Mouse (Mus musculus): ENCODE data around the gene Olfr1040. TPM values are rescaled to one million over a fixed set of nuclear protein-coding genes. Genes with fewer than 3 reads are reported as not detected.
"Not testable (repeated sequence)": the region's sequence is repeated elsewhere in the genome, so short reads cannot be mapped to it uniquely, and the experiment has no call there.

The Olfr1040 gene
- polyA plus RNA-seq (2015; fragmentation: Nextera tagmentation; extraction: Ambion mirVana), result not detected in 2 replicates

GRCm38 (mm10) chr2:86146632-86147031 lies at the start of gene Olfr1040:
TSS of gene Olfr1040 (minus strand) at chr2:86146732.
- Histone ChIP-seq H3K9me3 (ENCODE audit: control insufficient read depth, low read length) (no peaks in the 10 kb centered on the region), H3K9ac (replicated peaks; ENCODE audit: low read depth, low read length) (no peak within 1 kb of the TSS), H3K4me1 (replicated peaks; ENCODE audit: control insufficient read depth, insufficient read depth, low read length) (no peaks in the 10 kb centered on the region), H3K36me3 (ENCODE audit: control insufficient read depth, insufficient read depth) (no peaks in the 10 kb centered on the region), H3K4me2 (ENCODE audit: low read length) (no peak within 1 kb of the TSS), H3K4me3 (replicated peaks; ENCODE audit: low read length) (no peak within 1 kb of the TSS), H3K27ac (ENCODE audit: low read length) (no peak within 1 kb of the TSS), H3K27me3 (replicated peaks; ENCODE audit: control insufficient read depth, insufficient read depth, low read length) (no peaks in the 10 kb centered on the region)
- no peak for ATAC-seq
- WGBS, result 89% methylated on average over 1 of the region's 1 CpGs

GRCm38 (mm10) chr2:86195863-86196262 lies 49.3 kb upstream of the Olfr1040 start:
- no peak for ATAC-seq
- Histone ChIP-seq H3K9ac (replicated peaks; ENCODE audit: low read depth, low read length) (no peak overlapping the region), H3K9me3 (ENCODE audit: control insufficient read depth, low read length) (no peaks in the 10 kb centered on the region), H3K27ac (ENCODE audit: low read length) (no peak overlapping the region), H3K4me2 (ENCODE audit: low read length) (no peak overlapping the region), H3K4me3 (replicated peaks; ENCODE audit: low read length) (no peak overlapping the region), H3K4me1 (replicated peaks; ENCODE audit: control insufficient read depth, insufficient read depth, low read length) (no peaks in the 10 kb centered on the region), H3K27me3 (replicated peaks; ENCODE audit: control insufficient read depth, insufficient read depth, low read length) (no peaks in the 10 kb centered on the region), H3K36me3 (ENCODE audit: control insufficient read depth, insufficient read depth) (no peaks in the 10 kb centered on the region)
- WGBS, result 77% methylated on average over 1 of the region's 1 CpGs

GRCm38 (mm10) chr2:86185583-86185982 lies 39.1 kb upstream of the Olfr1040 start, which contains the start of gene Olfr52:
TSS of gene Olfr52 (minus strand) at chr2:86185683.
- H3K4me2 ChIP-seq (ENCODE audit: low read length), result no peak within 1 kb of the TSS
- no peak for ATAC-seq
- H3K9me3 ChIP-seq (ENCODE audit: control insufficient read depth, low read length), result no peaks in the 10 kb centered on the region
- no peak within 1 kb of the TSS for H3K27ac ChIP-seq (ENCODE audit: low read length)
- no peaks in the 10 kb centered on the region for H3K4me1 ChIP-seq (replicated peaks; ENCODE audit: control insufficient read depth, insufficient read depth, low read length)
- no peaks in the 10 kb centered on the region for H3K36me3 ChIP-seq (ENCODE audit: control insufficient read depth, insufficient read depth)
- no peak within 1 kb of the TSS for H3K4me3 ChIP-seq (replicated peaks; ENCODE audit: low read length)
- H3K9ac ChIP-seq (replicated peaks; ENCODE audit: low read depth, low read length), result no peak within 1 kb of the TSS
- H3K27me3 ChIP-seq (replicated peaks; ENCODE audit: control insufficient read depth, insufficient read depth, low read length), result no peaks in the 10 kb centered on the region

GRCm38 (mm10) chr2:86179950-86180349 lies 33.4 kb upstream of the Olfr1040 start:
- no peak overlapping the region for H3K4me2 ChIP-seq (ENCODE audit: low read length)
- H3K9me3 ChIP-seq (ENCODE audit: control insufficient read depth, low read length), result no peaks in the 10 kb centered on the region
- H3K4me1 ChIP-seq (replicated peaks; ENCODE audit: control insufficient read depth, insufficient read depth, low read length), result no peaks in the 10 kb centered on the region
- no peak overlapping the region for H3K4me3 ChIP-seq (replicated peaks; ENCODE audit: low read length)
- H3K27ac ChIP-seq (ENCODE audit: low read length), result no peak overlapping the region
- H3K36me3 ChIP-seq (ENCODE audit: control insufficient read depth, insufficient read depth), result no peaks in the 10 kb centered on the region
- no peaks in the 10 kb centered on the region for H3K27me3 ChIP-seq (replicated peaks; ENCODE audit: control insufficient read depth, insufficient read depth, low read length)
- H3K9ac ChIP-seq (replicated peaks; ENCODE audit: low read depth, low read length), result no peak overlapping the region
- 81% methylated on average over 3 of the region's 3 CpGs for WGBS
- no peak for ATAC-seq

GRCm38 (mm10) chr2:86177720-86178119 lies 31.2 kb upstream of the Olfr1040 start, which contains the start of gene Olfr1044:
TSS of gene Olfr1044 (minus strand) at chr2:86177820.
- Histone ChIP-seq H3K27me3 (replicated peaks; ENCODE audit: control insufficient read depth, insufficient read depth, low read length) (no peaks in the 10 kb centered on the region), H3K4me2 (ENCODE audit: low read length) (no peak within 1 kb of the TSS), H3K4me3 (replicated peaks; ENCODE audit: low read length) (no peak within 1 kb of the TSS), H3K4me1 (replicated peaks; ENCODE audit: control insufficient read depth, insufficient read depth, low read length) (no peaks in the 10 kb centered on the region), H3K9ac (replicated peaks; ENCODE audit: low read depth, low read length) (no peak within 1 kb of the TSS), H3K27ac (ENCODE audit: low read length) (no peak within 1 kb of the TSS), H3K9me3 (ENCODE audit: control insufficient read depth, low read length) (no peaks in the 10 kb centered on the region), H3K36me3 (ENCODE audit: control insufficient read depth, insufficient read depth) (no peaks in the 10 kb centered on the region)
- ATAC-seq, result no peak

- not testable (repeated sequence) for H3K27ac ChIP-seq (ENCODE audit: low read length); H3K36me3 ChIP-seq (ENCODE audit: control insufficient read depth, insufficient read depth); H3K4me3 ChIP-seq (replicated peaks; ENCODE audit: low read length); ATAC-seq; H3K9ac ChIP-seq (replicated peaks; ENCODE audit: low read depth, low read length); H3K4me1 ChIP-seq (replicated peaks; ENCODE audit: control insufficient read depth, insufficient read depth, low read length); H3K27me3 ChIP-seq (replicated peaks; ENCODE audit: control insufficient read depth, insufficient read depth, low read length); H3K4me2 ChIP-seq (ENCODE audit: low read length); H3K9me3 ChIP-seq (ENCODE audit: control insufficient read depth, low read length)
- WGBS, result 90% methylated on average over 7 of the region's 7 CpGs
Measured at GRCm38 (mm10) chr2:86175422-86175821, 28.9 kb upstream of the Olfr1040 start.

GRCm38 (mm10) chr2:86167422-86167821 lies 20.9 kb upstream of the Olfr1040 start, which contains the start of gene Olfr1043:
TSS of gene Olfr1043 (minus strand) at chr2:86167522.
- no peak within 1 kb of the TSS for H3K27ac ChIP-seq (ENCODE audit: low read length)
- no peaks in the 10 kb centered on the region for H3K27me3 ChIP-seq (replicated peaks; ENCODE audit: control insufficient read depth, insufficient read depth, low read length)
- no peaks in the 10 kb centered on the region for H3K36me3 ChIP-seq (ENCODE audit: control insufficient read depth, insufficient read depth)
- H3K4me3 ChIP-seq (replicated peaks; ENCODE audit: low read length), result no peak within 1 kb of the TSS
- H3K4me1 ChIP-seq (replicated peaks; ENCODE audit: control insufficient read depth, insufficient read depth, low read length), result no peaks in the 10 kb centered on the region
- no peak within 1 kb of the TSS for H3K9ac ChIP-seq (replicated peaks; ENCODE audit: low read depth, low read length)
- ATAC-seq, result no peak
- WGBS, result 90% methylated on average over 2 of the region's 2 CpGs
- H3K9me3 ChIP-seq (ENCODE audit: control insufficient read depth, low read length), result no peaks in the 10 kb centered on the region
- H3K4me2 ChIP-seq (ENCODE audit: low read length), result no peak within 1 kb of the TSS

GRCm38 (mm10) chr2:86161738-86162137 lies 15.2 kb upstream of the Olfr1040 start, which contains the start of gene Olfr1042:
TSS of gene Olfr1042 (minus strand) at chr2:86161838.
- Histone ChIP-seq H3K9me3 (ENCODE audit: control insufficient read depth, low read length) (no peaks in the 10 kb centered on the region), H3K4me2 (ENCODE audit: low read length) (no peak within 1 kb of the TSS), H3K27ac (ENCODE audit: low read length) (no peak within 1 kb of the TSS), H3K4me3 (replicated peaks; ENCODE audit: low read length) (no peak within 1 kb of the TSS), H3K9ac (replicated peaks; ENCODE audit: low read depth, low read length) (no peak within 1 kb of the TSS), H3K4me1 (replicated peaks; ENCODE audit: control insufficient read depth, insufficient read depth, low read length) (no peaks in the 10 kb centered on the region), H3K36me3 (ENCODE audit: control insufficient read depth, insufficient read depth) (no peaks in the 10 kb centered on the region), H3K27me3 (replicated peaks; ENCODE audit: control insufficient read depth, insufficient read depth, low read length) (no peaks in the 10 kb centered on the region)
- 94% methylated on average over 2 of the region's 2 CpGs for WGBS
- ATAC-seq, result no peak

- no peak within 1 kb of the TSS for H3K27ac ChIP-seq (ENCODE audit: low read length)
- no peak for ATAC-seq
- H3K27me3 ChIP-seq (replicated peaks; ENCODE audit: control insufficient read depth, insufficient read depth, low read length), result no peaks in the 10 kb centered on the region
- no peak within 1 kb of the TSS for H3K4me3 ChIP-seq (replicated peaks; ENCODE audit: low read length)
- no peaks in the 10 kb centered on the region for H3K9me3 ChIP-seq (ENCODE audit: control insufficient read depth, low read length)
- no peaks in the 10 kb centered on the region for H3K4me1 ChIP-seq (replicated peaks; ENCODE audit: control insufficient read depth, insufficient read depth, low read length)
- H3K36me3 ChIP-seq (ENCODE audit: control insufficient read depth, insufficient read depth), result no peaks in the 10 kb centered on the region
- H3K9ac ChIP-seq (replicated peaks; ENCODE audit: low read depth, low read length), result no peak within 1 kb of the TSS
- H3K4me2 ChIP-seq (ENCODE audit: low read length), result no peak within 1 kb of the TSS
- WGBS, result 98% methylated on average over 1 of the region's 1 CpGs
Measured at GRCm38 (mm10) chr2:86135828-86136227, 10.7 kb downstream of the Olfr1040 start, which contains the start of gene Olfr1039. TSS of gene Olfr1039 (minus strand) at chr2:86135928.
